Mouse (Mus musculus) liver, embryonic 16.5 days (tissue): ENCODE data around the gene Tmem212. TPM values are rescaled to one million over a fixed set of nuclear protein-coding genes. Genes with fewer than 3 reads are reported as not detected.
"Not testable (repeated sequence)": the region's sequence is repeated elsewhere in the genome, so short reads cannot be mapped to it uniquely, and the experiment has no call there.

Source experiments
- ATAC-seq: fragments of 200-750 bp; cut with Nextera tagmentation; 2 replicates; pipeline ENCODE4 v1.8.0; 2017; ENCODE audit warnings: low read depth, mild to moderate bottlenecking, moderate number of reproducible peaks, moderate library complexity
- H3K27ac ChIP-seq: fragments of 300-500 bp; sonication (generic); 2 replicates; pipeline ENCODE4 v1.5.1; 2014; ENCODE audit warnings: mild to moderate bottlenecking, low read length
- H3K27me3 ChIP-seq: fragments of 300-500 bp; sonication (generic); 2 replicates; pipeline ENCODE4 v1.6.1; 2014; ENCODE audit warnings: low read depth, low read length, mixed read lengths; ENCODE audit not compliant: control insufficient read depth, insufficient read depth
- H3K36me3 ChIP-seq: fragments of 300-500 bp; sonication (generic); 2 replicates; pipeline ENCODE4 v1.6.1; 2014; ENCODE audit warnings: mild to moderate bottlenecking; ENCODE audit not compliant: control insufficient read depth, insufficient read depth
- H3K4me1 ChIP-seq: fragments of 300-500 bp; sonication (generic); 2 replicates; pipeline ENCODE4 v1.6.1; 2014; ENCODE audit warnings: low read depth, low read length, mixed read lengths; ENCODE audit not compliant: control insufficient read depth
- H3K4me2 ChIP-seq: fragments of 300-500 bp; sonication (generic); 2 replicates; pipeline ENCODE4 v1.6.1; 2014; ENCODE audit warnings: low read depth, low read length, mixed read lengths
- H3K4me3 ChIP-seq: fragments of 300-500 bp; sonication (generic); 2 replicates; pipeline ENCODE4 v1.5.1; 2014; ENCODE audit warnings: low read depth, mild to moderate bottlenecking, low read length
- H3K9ac ChIP-seq: fragments of 300-500 bp; sonication (generic); 2 replicates; pipeline ENCODE4 v1.6.1; 2014; ENCODE audit warnings: low read depth, low read length
- H3K9me3 ChIP-seq: fragments of 300-500 bp; sonication (generic); replicated peaks from 2 replicates; pipeline ENCODE4 v1.6.1; 2016; ENCODE audit warnings: low read length; ENCODE audit not compliant: control insufficient read depth
- WGBS: fragments of 180-500 bp; shearing (Covaris S2); extraction: QIAGEN DNeasy Blood & Tissue Kit; methylation state at CpG from one replicate; pipeline ENCODE4 v1.1.7; 2014; ENCODE audit not compliant: insufficient replicate concordance; 5-methylcytosine and 5-hydroxymethylcytosine counted together
- polyA plus RNA-seq: library from polyadenylated mRNA; unstranded; fragments of >200 nt; fragmentation: Nextera tagmentation; extraction: Ambion mirVana; gene quantifications from 2 replicates; pipeline ENCODE4 v1.2.1, GENCODE M21; 2015

Gene Tmem212
- not detected in 2 replicates for polyA plus RNA-seq

GRCm38 (mm10) chr3:27896318-27896892 is at the start of gene Tmem212:
Tmem212 (minus strand) TSS chr3:27896368.
- H3K9me3 ChIP-seq: no peaks in the 10 kb centered on the region
- ATAC-seq: no peak
- no peak within 1 kb of the TSS for H3K27ac ChIP-seq
- H3K36me3 ChIP-seq: no peaks in the 10 kb centered on the region
- H3K4me3 ChIP-seq: no peak within 1 kb of the TSS
- no peak within 1 kb of the TSS for H3K4me2 ChIP-seq
- WGBS: 47% methylated on average over 8 of the region's 8 CpGs
- H3K4me1 ChIP-seq: peaks cover 12% of the 10 kb centered on the region
- H3K9ac ChIP-seq: no peak within 1 kb of the TSS
- no peaks in the 10 kb centered on the region for H3K27me3 ChIP-seq

- H3K9ac ChIP-seq, H3K36me3 ChIP-seq, H3K9me3 ChIP-seq, H3K27ac ChIP-seq, H3K4me3 ChIP-seq, H3K4me1 ChIP-seq, H3K27me3 ChIP-seq, H3K4me2 ChIP-seq, ATAC-seq: not testable (repeated sequence)
- WGBS: 59% methylated on average over 2 of the region's 2 CpGs
These were observed 49.2 kb upstream of the Tmem212 start for GRCm38 (mm10) chr3:27945397-27945796.

- 63% methylated on average over 7 of the region's 7 CpGs for WGBS
These were observed 46.8 kb upstream of the Tmem212 start for GRCm38 (mm10) chr3:27942991-27943390.

GRCm38 (mm10) chr3:27941634-27942033 is 45.5 kb upstream of the Tmem212 start:
- Histone ChIP-seq H3K9me3 (no peaks in the 10 kb centered on the region), H3K9ac (no peak overlapping the region), H3K4me2 (no peak overlapping the region), H3K27ac (no peak overlapping the region), H3K36me3 (no peaks in the 10 kb centered on the region), H3K27me3 (peaks cover 5% of the 10 kb centered on the region), H3K4me3 (no peak overlapping the region), H3K4me1 (no peaks in the 10 kb centered on the region; the same call in none of the 2 replicates)
- 50% methylated on average over 3 of the region's 3 CpGs for WGBS
- ATAC-seq: no peak

More at GRCm38 (mm10) chr3:27942991-27943390, 46.8 kb upstream of the Tmem212 start:
- H3K4me3 ChIP-seq: no peak overlapping the region
- H3K36me3 ChIP-seq: no peaks in the 10 kb centered on the region
- H3K27me3 ChIP-seq: peaks cover 5% of the 10 kb centered on the region
- H3K4me2 ChIP-seq: no peak overlapping the region
- ATAC-seq: no peak
- H3K4me1 ChIP-seq: no peaks in the 10 kb centered on the region; the same call in none of the 2 replicates
- no peak overlapping the region for H3K27ac ChIP-seq
- H3K9ac ChIP-seq: no peak overlapping the region
- no peaks in the 10 kb centered on the region for H3K9me3 ChIP-seq

- Histone ChIP-seq H3K27ac (peak within 1 kb of the TSS; percentile 76), H3K27me3 (peaks cover 5% of the 10 kb centered on the region), H3K4me1 (no peaks in the 10 kb centered on the region; the same call in none of the 2 replicates), H3K9me3 (no peaks in the 10 kb centered on the region), H3K4me2 (peak within 1 kb of the TSS; percentile 52), H3K36me3 (no peaks in the 10 kb centered on the region), H3K4me3 (peak within 1 kb of the TSS; percentile 66), H3K9ac (peak within 1 kb of the TSS; percentile 57)
- under 1% methylated on average over 67 of the region's 68 CpGs for WGBS
- ATAC-seq: peak; percentile 75
These were observed 42.5 kb upstream of the Tmem212 start, which contains the start of gene Pld1 for GRCm38 (mm10) chr3:27938381-27939323. Pld1 (plus strand) TSS chr3:27938695.

- H3K27me3 ChIP-seq: peaks cover 5% of the 10 kb centered on the region
- ATAC-seq: no peak
- H3K36me3 ChIP-seq: no peaks in the 10 kb centered on the region
- H3K9ac ChIP-seq: no peak overlapping the region
- H3K9me3 ChIP-seq: no peaks in the 10 kb centered on the region
- WGBS: 67% methylated on average over 13 of the region's 13 CpGs
- H3K4me2 ChIP-seq: peak overlapping the region; percentile 52; the same call in 1 of the 2 replicates
- no peak overlapping the region for H3K4me3 ChIP-seq
- H3K27ac ChIP-seq: no peak overlapping the region
- H3K4me1 ChIP-seq: no peaks in the 10 kb centered on the region; the same call in none of the 2 replicates
These were observed 41.3 kb upstream of the Tmem212 start for GRCm38 (mm10) chr3:27937144-27938110.

- H3K4me1 ChIP-seq: no peaks in the 10 kb centered on the region; the same call in none of the 2 replicates
- no peak overlapping the region for H3K4me3 ChIP-seq
- no peak for ATAC-seq
- H3K9ac ChIP-seq: no peak overlapping the region
- no peak overlapping the region for H3K27ac ChIP-seq
- WGBS: 72% methylated on average over 5 of the region's 5 CpGs
- H3K27me3 ChIP-seq: peaks cover 5% of the 10 kb centered on the region
- no peaks in the 10 kb centered on the region for H3K9me3 ChIP-seq
- no peaks in the 10 kb centered on the region for H3K36me3 ChIP-seq
- H3K4me2 ChIP-seq: no peak overlapping the region
These were observed 40.6 kb upstream of the Tmem212 start for GRCm38 (mm10) chr3:27936731-27937130.

GRCm38 (mm10) chr3:27935644-27936043 is 39.5 kb upstream of the Tmem212 start:
- Histone ChIP-seq H3K27ac (no peak overlapping the region), H3K4me2 (no peak overlapping the region), H3K36me3 (no peaks in the 10 kb centered on the region), H3K9me3 (no peaks in the 10 kb centered on the region), H3K4me1 (no peaks in the 10 kb centered on the region; the same call in none of the 2 replicates), H3K4me3 (no peak overlapping the region), H3K27me3 (peaks cover 5% of the 10 kb centered on the region), H3K9ac (no peak overlapping the region)
- 61% methylated on average over 3 of the region's 3 CpGs for WGBS
- ATAC-seq: no peak
